Mouse (Mus musculus) lung, postnatal 10 days (tissue): Measurements from ENCODE around the gene Zfp51.
A peak's percentile ranks its signal among the peaks of the same experiment; 100 is the strongest.
"Not testable (repeated sequence)": the region's sequence is repeated elsewhere in the genome, so short reads cannot be mapped to it uniquely, and the experiment has no call there.

Experiments
- DNase-seq: peaks from one replicate; pipeline ENCODE4 v3.0.0; 2021

The Zfp51 gene

GRCm38 (mm10) chr17:21450138-21450704 lies at the start of gene Zfp51:
TSS of gene Zfp51 (plus strand) at chr17:21450374.
- DNase-seq, result peak; percentile 97

GRCm38 (mm10) chr17:21422664-21423599 lies 27.2 kb upstream of the Zfp51 start, which contains the start of gene Zfp54:
TSS of gene Zfp54 (plus strand) at chr17:21423227.
- DNase-seq, result peak; percentile 83

DNA sequence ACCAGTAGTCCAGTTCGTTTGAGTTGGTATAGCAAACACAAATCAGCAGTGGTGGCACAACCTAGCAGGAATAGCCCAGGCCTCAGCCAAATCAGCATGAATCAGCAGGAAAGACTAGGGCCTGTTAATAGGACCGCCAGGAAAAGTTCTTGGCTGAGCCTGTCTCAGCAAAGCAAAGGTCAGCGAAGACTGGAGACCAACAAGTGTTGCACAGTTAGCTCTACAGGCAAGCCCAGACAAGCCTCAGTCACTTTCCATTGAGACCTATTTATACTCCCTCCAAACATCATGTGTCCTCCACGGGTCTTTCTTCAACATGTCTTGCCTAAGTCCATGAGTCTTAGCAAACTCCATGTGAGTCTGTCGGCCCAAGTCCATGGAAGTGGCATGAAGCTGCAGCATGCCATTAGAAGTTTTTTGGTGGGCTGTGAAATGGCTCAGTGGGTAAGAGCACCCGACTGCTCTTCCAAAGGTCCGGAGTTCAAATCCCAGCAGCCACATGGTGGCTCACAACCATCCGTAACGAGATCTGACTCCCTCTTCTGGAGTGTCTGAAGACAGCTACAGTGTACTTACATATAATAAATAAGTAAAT lies 11.3 kb upstream of the Zfp51 start:
- not testable (repeated sequence) for DNase-seq

DNA sequence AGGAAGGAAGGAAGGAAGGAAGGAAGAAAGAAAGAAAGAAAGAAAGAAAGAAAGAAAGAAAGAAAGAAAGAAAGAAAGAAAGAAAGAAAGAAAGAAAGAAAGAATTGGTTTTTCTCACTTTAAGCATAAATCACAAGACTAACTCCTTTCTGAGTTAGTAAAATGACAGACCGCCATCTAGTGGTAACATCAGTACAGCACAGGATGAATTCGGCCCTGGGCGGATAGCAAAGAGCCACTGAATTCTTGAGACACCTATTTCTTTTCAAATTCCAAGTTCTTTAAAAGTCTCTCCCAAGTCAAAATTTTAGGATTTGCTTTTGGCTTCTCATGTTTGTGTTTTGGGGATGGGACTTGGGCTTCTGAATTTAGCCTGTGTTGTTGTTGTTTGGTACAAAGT lies 505 bp upstream of the Zfp51 start:
- peak; percentile 90 for DNase-seq

DNA sequence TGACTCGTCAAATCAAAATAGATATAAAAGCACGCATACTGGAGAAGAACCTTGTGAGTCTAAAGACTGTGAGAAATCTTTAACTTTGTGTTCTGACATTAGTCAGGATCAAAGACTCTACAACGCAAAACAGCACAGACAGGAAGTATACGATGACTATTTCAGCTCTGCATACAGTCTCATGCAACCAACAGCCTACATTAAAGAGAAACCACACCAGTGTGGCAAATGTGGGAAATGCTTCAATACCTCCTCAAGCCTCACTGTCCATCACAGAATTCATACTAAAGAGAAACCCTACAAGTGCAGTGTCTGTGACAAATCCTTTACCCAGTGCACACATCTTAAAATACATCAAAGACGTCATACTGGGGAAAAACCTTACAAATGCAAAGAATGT lies 13.4 kb downstream of the Zfp51 start:
- no peak for DNase-seq

DNA sequence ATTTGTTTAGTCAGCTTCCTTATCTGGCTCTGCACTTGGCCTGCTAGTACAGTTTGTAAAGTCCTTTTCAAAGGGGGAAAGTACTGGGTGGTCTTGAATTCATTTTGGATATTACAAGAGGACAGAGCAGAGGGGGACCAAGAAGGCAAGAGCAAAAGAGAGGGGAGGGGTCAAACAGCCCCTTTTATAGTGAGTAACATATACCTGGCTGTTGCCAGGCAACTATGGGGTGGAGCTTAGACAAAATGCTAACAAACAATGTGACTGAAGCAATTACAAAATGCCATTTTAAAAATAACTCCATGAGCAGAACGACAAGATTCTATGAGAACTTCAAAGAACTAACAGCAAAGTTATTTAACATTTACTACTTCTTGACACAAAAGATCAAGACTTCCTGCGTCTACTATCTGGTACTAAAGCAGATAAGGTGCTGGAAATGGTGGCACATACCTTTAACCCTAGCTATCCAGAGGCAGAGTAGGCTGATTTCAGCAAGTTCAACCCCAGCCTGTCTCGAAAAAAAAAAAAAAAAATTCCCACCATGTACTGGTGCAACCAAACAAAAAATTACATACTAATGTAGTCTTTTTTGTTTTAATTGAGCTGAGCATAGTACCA lies 22.0 kb downstream of the Zfp51 start:
- DNase-seq, result peak; percentile 16

- no peak for DNase-seq
These were observed 22.6 kb downstream of the Zfp51 start for GRCm38 (mm10) chr17:21472653-21473307.

GRCm38 (mm10) chr17:21473362-21474190 lies 23.4 kb downstream of the Zfp51 start:
- peak; percentile 51 for DNase-seq

DNA sequence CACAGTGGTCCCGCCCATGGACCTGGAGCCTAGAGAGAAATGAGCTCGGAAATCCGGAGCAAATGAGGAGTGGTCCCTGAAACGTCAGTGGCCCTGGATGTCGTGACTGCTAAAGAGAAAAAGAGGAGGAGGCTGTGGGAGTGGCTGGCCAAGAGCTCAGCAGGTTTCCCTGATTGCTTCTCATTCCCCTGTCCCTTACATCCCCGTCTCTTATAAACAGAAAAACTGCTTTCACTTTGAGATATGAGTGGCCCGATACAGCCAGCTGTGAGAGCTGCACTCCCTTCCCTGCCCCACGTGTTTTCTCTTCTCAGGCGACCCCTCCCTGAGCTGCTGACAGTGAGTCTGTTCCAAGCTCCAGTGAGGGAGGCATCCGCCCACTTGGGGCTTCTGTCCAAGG lies 24.6 kb downstream of the Zfp51 start:
- DNase-seq, result peak; percentile 17

GRCm38 (mm10) chr17:21475290-21475689 lies 25.1 kb downstream of the Zfp51 start:
- not testable (repeated sequence) for DNase-seq

GRCm38 (mm10) chr17:21476351-21476750 lies 26.2 kb downstream of the Zfp51 start:
- DNase-seq, result not testable (repeated sequence)

- not testable (repeated sequence) for DNase-seq
These were observed 28.1 kb downstream of the Zfp51 start for GRCm38 (mm10) chr17:21478103-21478777.

- DNase-seq, result peak; percentile 96
These were observed 38.8 kb downstream of the Zfp51 start, which contains the start of gene Zfp53 for GRCm38 (mm10) chr17:21488760-21489499. TSS of gene Zfp53 (plus strand) at chr17:21488998.

DNA sequence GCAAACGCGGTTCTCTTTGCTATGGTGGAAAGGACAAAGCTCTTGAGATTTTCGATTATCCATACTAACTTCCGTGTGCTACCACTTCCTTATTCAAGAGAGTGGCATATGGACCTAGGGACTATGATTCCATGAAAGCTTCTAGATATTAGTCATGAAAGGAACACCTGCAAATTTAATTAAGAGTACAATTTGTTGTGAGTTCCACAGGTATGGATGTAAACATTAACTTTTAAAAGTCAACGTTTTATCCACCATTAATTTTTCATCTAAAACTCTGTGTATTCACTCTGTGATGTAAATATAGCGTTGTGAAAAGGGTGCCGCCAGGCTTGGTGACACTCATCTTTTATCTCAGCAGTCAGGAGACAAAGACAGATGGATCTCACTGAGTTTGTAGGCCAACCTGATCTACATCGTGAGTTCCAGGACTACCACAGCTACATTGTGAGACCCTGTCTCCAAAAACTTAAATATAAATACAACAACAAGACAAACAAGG lies 39.4 kb downstream of the Zfp51 start:
- DNase-seq, result no peak

GRCm38 (mm10) chr17:21501365-21501764 lies 51.2 kb downstream of the Zfp51 start:
- DNase-seq, result no peak

DNA sequence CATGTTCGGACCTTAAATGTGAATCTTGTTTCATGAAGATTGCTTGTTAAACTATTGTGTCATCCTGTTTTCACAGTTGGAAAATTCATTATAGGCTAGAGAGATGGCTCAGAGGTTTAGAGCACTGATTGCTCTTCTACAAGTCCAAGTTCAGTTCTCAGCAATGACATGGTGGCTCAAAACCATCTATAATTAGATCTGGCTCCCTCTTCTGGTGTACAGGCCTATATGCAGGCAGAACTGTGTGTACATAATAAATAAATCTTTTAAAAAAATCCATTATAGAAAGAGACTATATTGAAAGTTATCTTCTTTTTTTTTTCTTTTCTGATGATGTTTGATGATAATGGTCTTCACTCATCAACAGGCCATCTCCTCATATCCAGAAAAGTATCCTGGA lies 54.4 kb downstream of the Zfp51 start:
- no peak for DNase-seq

DNA sequence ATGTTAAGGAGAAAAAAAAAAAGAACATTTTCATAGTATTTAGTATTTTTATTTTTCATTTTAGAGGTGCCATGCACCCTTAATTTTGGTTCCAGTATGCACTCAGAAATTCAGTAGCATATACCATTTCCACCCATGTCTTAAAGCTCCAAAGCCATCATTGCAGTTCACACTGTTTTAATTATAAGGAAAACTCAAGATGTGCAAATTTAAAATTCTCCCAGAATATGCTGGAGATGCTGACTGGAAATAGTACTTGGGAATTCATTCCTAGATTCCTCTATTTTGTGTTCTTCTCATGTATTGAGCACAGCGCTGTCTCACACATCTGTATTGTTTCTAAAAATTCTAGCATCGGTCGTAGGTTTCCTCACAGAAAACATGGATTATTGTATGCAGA lies 56.1 kb downstream of the Zfp51 start:
- DNase-seq, result no peak

- no peak for DNase-seq
These were observed 59.6 kb downstream of the Zfp51 start for GRCm38 (mm10) chr17:21509756-21510155.
